Mouse (Mus musculus) stomach, postnatal 0 days (tissue): Measurements from ENCODE around the gene Mblac1. TPM values are rescaled to one million over a fixed set of nuclear protein-coding genes. Genes with fewer than 3 reads are reported as not detected.
A peak's percentile ranks its signal among the peaks of the same experiment; 100 is the strongest.

Source experiments
- ATAC-seq: fragments of 200-750 bp; cut with Nextera tagmentation; 2 replicates; pipeline ENCODE4 v1.8.0; 2017; ENCODE audit not compliant: low FRiP score, low TSS enrichment
- DNase-seq: peaks from one replicate; pipeline ENCODE4 v3.0.0-alpha.2; 2016; ENCODE audit warnings: low spot score
- H3K27ac ChIP-seq: fragments of 300-500 bp; sonication (generic); replicated peaks from 2 replicates; pipeline ENCODE4 v1.5.1; 2014; ENCODE audit warnings: mild to moderate bottlenecking, control low read depth
- H3K27me3 ChIP-seq: fragments of 300-500 bp; sonication (generic); 2 replicates; pipeline ENCODE4 v1.6.1; 2014; ENCODE audit warnings: low read length; ENCODE audit not compliant: control insufficient read depth, insufficient read depth
- H3K36me3 ChIP-seq: fragments of 300-500 bp; sonication (generic); 2 replicates; pipeline ENCODE4 v1.6.1; 2014; ENCODE audit warnings: low read length, mixed read lengths; ENCODE audit not compliant: control insufficient read depth, insufficient read depth
- H3K4me1 ChIP-seq: fragments of 300-500 bp; sonication (generic); replicated peaks from 2 replicates; pipeline ENCODE4 v1.6.1; 2014; ENCODE audit warnings: antibody characterized with exemption; ENCODE audit not compliant: control insufficient read depth, insufficient read depth
- H3K4me2 ChIP-seq: fragments of 300-500 bp; sonication (generic); replicated peaks from 2 replicates; pipeline ENCODE4 v1.6.1; 2014; ENCODE audit warnings: low read depth, mild to moderate bottlenecking, control low read depth, moderate library complexity
- H3K4me3 ChIP-seq: fragments of 300-500 bp; sonication (generic); 2 replicates; pipeline ENCODE4 v1.5.1; 2014; ENCODE audit warnings: low read depth, low read length, control low read depth
- H3K9ac ChIP-seq: fragments of 300-500 bp; sonication (generic); 2 replicates; pipeline ENCODE4 v1.6.1; 2014; ENCODE audit warnings: mild to moderate bottlenecking, low read length, control low read depth, mixed read lengths
- H3K9me3 ChIP-seq: fragments of 300-500 bp; sonication (generic); 2 replicates; pipeline ENCODE4 v1.6.1; 2016; ENCODE audit warnings: low read length; ENCODE audit not compliant: control insufficient read depth
- CTCF ChIP-seq: IDR thresholded peaks from 2 replicates; pipeline ENCODE4 v1.5.1; 2016; ENCODE audit warnings: antibody characterized with exemption, low read depth, mild to moderate bottlenecking, moderate library complexity
- EP300 ChIP-seq: optimal IDR thresholded peaks from 2 replicates; pipeline ENCODE3; 2016; ENCODE audit warnings: antibody characterized with exemption
- WGBS: fragments of 180-500 bp; shearing (Covaris S2); extraction: QIAGEN DNeasy Blood & Tissue Kit; methylation state at CpG from one replicate; pipeline ENCODE4 v1.1.7; 2014; 5-methylcytosine and 5-hydroxymethylcytosine counted together
- polyA plus RNA-seq: library from polyadenylated mRNA; unstranded; fragments of >200 nt; fragmentation: Nextera tagmentation; extraction: Ambion mirVana; gene quantifications from 2 replicates; pipeline ENCODE4 v1.2.1, GENCODE M21; 2015

The Mblac1 gene
- polyA plus RNA-seq, 1 experiment from 2014 or later, result 7.0 TPM

DNA sequence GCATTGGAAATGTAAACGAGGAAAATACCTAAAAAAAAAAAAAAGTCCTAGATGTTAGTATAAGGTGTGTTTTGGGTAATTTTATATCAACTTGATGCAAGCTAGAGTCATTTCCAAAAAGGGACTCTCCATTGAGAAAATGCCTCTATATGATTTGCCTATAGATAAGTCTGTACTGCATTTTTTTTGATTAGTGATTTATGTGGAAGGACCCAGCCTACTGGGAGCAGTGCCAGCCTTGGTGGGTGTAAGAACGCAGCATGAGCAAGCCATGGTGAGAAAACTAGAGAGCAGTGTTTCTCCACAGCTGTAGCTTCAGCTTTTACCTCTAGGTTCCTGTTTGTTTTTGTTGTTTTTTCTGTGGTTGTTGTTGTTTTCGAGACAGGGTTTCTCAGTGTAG is 29.2 kb downstream of the Mblac1 start:
- H3K4me2 ChIP-seq, result no peak overlapping the region

DNA sequence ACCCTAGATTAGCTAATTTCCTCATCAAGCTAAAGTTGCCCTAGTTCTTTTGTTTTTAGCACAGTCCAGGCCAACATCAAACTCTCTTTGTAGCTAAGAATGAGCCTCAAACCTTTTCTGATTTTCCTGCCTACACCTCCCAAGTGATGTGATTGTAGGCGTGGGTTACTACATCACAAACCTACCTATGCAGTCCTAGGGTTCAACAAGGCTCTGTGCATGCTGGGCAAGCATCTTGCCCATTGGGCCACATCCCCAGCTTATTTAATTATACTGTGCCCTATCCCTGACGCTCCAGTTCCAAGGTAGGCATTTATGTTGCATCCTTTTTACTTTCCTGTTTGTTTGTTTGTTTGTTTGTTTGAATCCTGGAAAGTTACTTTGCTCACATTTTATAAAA is 31.6 kb downstream of the Mblac1 start, which contains the start of gene Nxpe5:
Gene Nxpe5 (plus strand): TSS at position 199 of the 400 bp plus-strand sequence.
- no peak for DNase-seq
- H3K4me1 ChIP-seq, result no peaks in the 10 kb centered on the region
- H3K27ac ChIP-seq, result no peak within 1 kb of the TSS
- H3K4me3 ChIP-seq, result no peak within 1 kb of the TSS
- 43% methylated on average over 2 of the region's 2 CpGs for WGBS
- ATAC-seq, result no peak
- no peak within 1 kb of the TSS for H3K9ac ChIP-seq
- TF ChIP-seq CTCF (no peak), EP300 (no peak)
- no peak within 1 kb of the TSS for H3K4me2 ChIP-seq
- H3K27me3 ChIP-seq, result no peaks in the 10 kb centered on the region
- no peaks in the 10 kb centered on the region for H3K36me3 ChIP-seq
- no peaks in the 10 kb centered on the region for H3K9me3 ChIP-seq

More for the DNA sequence above, 29.2 kb downstream of the Mblac1 start:
- no peak for DNase-seq
- 45% methylated on average over 3 of the region's 3 CpGs for WGBS
- TF ChIP-seq CTCF (no peak), EP300 (no peak)
- ATAC-seq, result no peak
- Histone ChIP-seq H3K27ac (no peak overlapping the region), H3K4me3 (no peak overlapping the region), H3K27me3 (no peaks in the 10 kb centered on the region), H3K36me3 (no peaks in the 10 kb centered on the region), H3K4me1 (no peaks in the 10 kb centered on the region), H3K9me3 (no peaks in the 10 kb centered on the region), H3K9ac (no peak overlapping the region)

DNA sequence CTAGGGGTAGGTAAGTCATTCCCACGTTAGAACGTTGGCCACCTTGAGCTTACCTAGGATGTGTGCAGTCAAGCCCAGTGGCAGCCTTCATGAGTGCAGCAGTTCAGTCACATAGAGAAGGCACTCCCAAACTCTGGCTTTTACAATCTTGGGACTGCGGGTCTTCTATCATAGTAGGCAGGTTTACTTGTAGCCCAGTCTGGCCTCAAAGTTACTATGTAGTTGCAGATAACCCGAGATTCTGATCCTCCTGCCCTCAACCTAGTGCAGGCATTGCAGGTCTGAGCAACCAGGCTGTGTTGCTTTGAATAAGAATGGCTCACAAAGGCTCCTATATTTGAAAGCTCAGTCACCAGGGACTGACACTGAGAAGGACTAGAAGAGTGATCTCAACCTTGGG is 32.4 kb downstream of the Mblac1 start:
- DNase-seq (no peak), ATAC-seq (no peak)
- Histone ChIP-seq H3K9ac (no peak overlapping the region), H3K4me1 (no peaks in the 10 kb centered on the region), H3K4me2 (no peak overlapping the region), H3K27me3 (no peaks in the 10 kb centered on the region), H3K36me3 (no peaks in the 10 kb centered on the region), H3K27ac (no peak overlapping the region), H3K9me3 (no peaks in the 10 kb centered on the region), H3K4me3 (no peak overlapping the region)
- 63% methylated on average over 4 of the region's 4 CpGs for WGBS
- no peak for TF ChIP-seq EP300
- TF ChIP-seq CTCF, result no peak

DNA sequence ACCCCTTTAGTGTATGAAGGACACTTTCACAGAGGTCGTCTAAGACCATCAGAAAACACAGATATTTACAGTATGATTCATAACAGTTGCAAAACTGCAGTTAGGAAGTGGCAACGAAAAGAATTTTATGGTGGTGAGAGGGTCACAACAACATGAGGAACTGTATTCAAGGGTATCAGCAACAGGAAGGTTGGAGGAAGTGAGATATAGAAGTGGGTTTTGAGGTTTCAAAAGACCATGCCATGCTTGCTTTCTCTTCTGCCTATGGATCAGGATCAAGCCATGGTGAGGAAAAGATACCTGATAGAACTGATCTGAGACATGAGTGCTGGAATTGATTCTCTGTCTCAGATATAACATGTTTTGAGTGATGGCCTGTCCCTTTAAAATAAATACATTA is 33.3 kb downstream of the Mblac1 start:
- TF ChIP-seq EP300 (no peak), CTCF (no peak)
- Histone ChIP-seq H3K4me3 (no peak overlapping the region), H3K36me3 (no peaks in the 10 kb centered on the region), H3K4me2 (no peak overlapping the region), H3K27me3 (no peaks in the 10 kb centered on the region), H3K4me1 (no peaks in the 10 kb centered on the region), H3K9me3 (no peaks in the 10 kb centered on the region), H3K9ac (no peak overlapping the region), H3K27ac (no peak overlapping the region)
- ATAC-seq (no peak), DNase-seq (no peak)
- 60% methylated on average over 2 of the region's 2 CpGs for WGBS

DNA sequence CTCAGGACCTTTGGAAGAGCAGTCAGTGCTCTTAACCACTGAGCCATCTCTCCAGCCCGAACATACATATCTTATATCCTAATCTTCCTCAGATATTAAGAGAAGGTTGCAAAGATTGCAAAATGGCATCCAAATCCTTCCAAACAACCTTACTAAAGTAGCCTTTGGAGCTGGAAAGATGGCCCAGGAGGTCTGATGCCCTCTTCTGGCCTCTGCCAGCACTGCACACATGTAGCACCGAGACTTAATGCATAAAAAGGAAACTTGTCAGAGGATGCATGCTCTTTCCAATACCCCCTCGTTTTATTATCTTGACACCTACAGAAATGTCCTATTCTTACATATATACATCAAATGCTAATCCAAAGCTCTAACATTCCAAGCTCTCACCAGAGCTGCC is 33.9 kb downstream of the Mblac1 start:
- DNase-seq (peak; percentile 25), ATAC-seq (no peak)
- Histone ChIP-seq H3K27me3 (no peaks in the 10 kb centered on the region), H3K27ac (no peak overlapping the region), H3K4me1 (no peaks in the 10 kb centered on the region), H3K4me3 (no peak overlapping the region), H3K36me3 (no peaks in the 10 kb centered on the region), H3K4me2 (no peak overlapping the region), H3K9ac (no peak overlapping the region), H3K9me3 (no peaks in the 10 kb centered on the region)
- no peak for TF ChIP-seq EP300
- peak; percentile 62 for TF ChIP-seq CTCF
- WGBS, result 61% methylated on average over 3 of the region's 3 CpGs

DNA sequence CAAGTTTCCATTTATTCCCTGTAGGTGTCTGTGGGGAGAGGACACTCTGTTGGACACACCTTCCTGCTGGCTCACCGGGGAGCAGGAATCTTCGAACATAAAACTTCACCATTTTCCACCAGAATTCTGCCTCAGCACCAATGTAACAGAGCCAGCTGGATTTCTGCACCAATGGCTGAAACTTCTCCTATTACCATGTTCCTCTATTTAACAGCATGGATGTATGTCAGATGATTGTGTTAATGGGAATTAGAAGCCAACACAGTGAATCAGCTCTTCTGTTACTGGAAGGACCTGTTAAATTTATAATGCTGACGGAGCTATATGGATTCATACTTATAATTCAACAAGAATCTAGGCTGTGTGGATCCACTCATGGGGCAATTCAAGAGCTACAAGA is 35.4 kb downstream of the Mblac1 start:
- H3K27ac ChIP-seq, result no peak overlapping the region
- 85% methylated on average over 3 of the region's 3 CpGs for WGBS
- no peak overlapping the region for H3K9ac ChIP-seq
- H3K9me3 ChIP-seq, result no peaks in the 10 kb centered on the region
- TF ChIP-seq CTCF (no peak), EP300 (no peak)
- no peak overlapping the region for H3K4me3 ChIP-seq
- H3K27me3 ChIP-seq, result no peaks in the 10 kb centered on the region
- H3K36me3 ChIP-seq, result no peaks in the 10 kb centered on the region
- H3K4me1 ChIP-seq, result no peaks in the 10 kb centered on the region
- no peak overlapping the region for H3K4me2 ChIP-seq
- no peak for ATAC-seq
- no peak for DNase-seq
